Mouse (Mus musculus) ES-CJ7 (cell line): ENCODE data around the gene Gm17428.

Experiments
- DNase-seq: peaks from one replicate; pipeline ENCODE4 v3.0.0; 2011; ENCODE audit warnings: low read depth, low spot score

Gm17428 gene

GRCm38 (mm10) chr14:55008417-55008816 is 31.7 kb downstream of the Gm17428 start:
- DNase-seq: no peak

- DNase-seq: peak; percentile 75
These were observed 34.4 kb downstream of the Gm17428 start for GRCm38 (mm10) chr14:55011116-55011515.

GRCm38 (mm10) chr14:55014591-55014990 is 37.9 kb downstream of the Gm17428 start:
- DNase-seq: no peak

- peak; percentile 100 for DNase-seq
These were observed 38.4 kb downstream of the Gm17428 start, which contains the start of gene Ngdn for GRCm38 (mm10) chr14:55014991-55015766. TSS of gene Ngdn (plus strand) at chr14:55015454.

GRCm38 (mm10) chr14:55015767-55016111 is 39.0 kb downstream of the Gm17428 start:
- no peak for DNase-seq

- no peak for DNase-seq
These were observed 40.1 kb downstream of the Gm17428 start for GRCm38 (mm10) chr14:55016876-55017275.

GRCm38 (mm10) chr14:55020394-55020793 is 43.7 kb downstream of the Gm17428 start:
- DNase-seq: no peak

- DNase-seq: peak; percentile 55
These were observed 46.3 kb downstream of the Gm17428 start for GRCm38 (mm10) chr14:55023011-55023410.

- DNase-seq: peak; percentile 76
These were observed 47.5 kb downstream of the Gm17428 start for GRCm38 (mm10) chr14:55024236-55024635.

GRCm38 (mm10) chr14:55025527-55025926 is 48.8 kb downstream of the Gm17428 start:
- DNase-seq: no peak
